Mouse (Mus musculus): ENCODE data around the gene Txnip. TPM values are rescaled to one million over a fixed set of nuclear protein-coding genes. Genes with fewer than 3 reads are reported as not detected.

Txnip gene
- total RNA-seq, 2 experiments from 2014 or later, result 28.1 to 34.8 TPM

Other genes with a start within 250 kb of the Txnip start
- gene BC107364, start 105.7 kb upstream of the Txnip start, total RNA-seq (2021), result not detected
- under 1 TPM; 0.25 to 0.30 TPM for gene Hfe2, start 32.8 kb upstream of the Txnip start, total RNA-seq (2021)
- gene Gm16253, start 19.0 kb downstream of the Txnip start, total RNA-seq (2021), result not detected
- 10 to 100 TPM; 28.7 to 31.6 TPM for gene Polr3gl, start 36.2 kb downstream of the Txnip start, total RNA-seq (2021)
- gene Ankrd34a, start 38.7 kb downstream of the Txnip start, total RNA-seq (2021), result 10 to 100 TPM; 55.7 to 56.8 TPM
- gene Lix1l, start 43.2 kb downstream of the Txnip start, total RNA-seq (2021), result 10 to 100 TPM; 30.9 to 33.0 TPM
- gene Rbm8a, start 72.0 kb downstream of the Txnip start, total RNA-seq (2021), result 10 to 100 TPM; 48.7 to 52.2 TPM
- gene Pex11b, start 77.4 kb downstream of the Txnip start, total RNA-seq (2021), result 10 to 100 TPM; 53.0 to 54.2 TPM
- gene Gm42957, start 77.5 kb downstream of the Txnip start, total RNA-seq (2021), result under 1 TPM; 0.66 to 0.74 TPM
- 1 to 10 TPM; 2.3 to 3.1 TPM for gene Itga10, start 87.6 kb downstream of the Txnip start, total RNA-seq (2021)
- gene Ankrd35, start 112.2 kb downstream of the Txnip start, total RNA-seq (2021), result 1 to 10 TPM; 5.5 to 6.9 TPM
- 10 to 100 TPM; 28.9 to 31.5 TPM for gene Pias3, start 138.4 kb downstream of the Txnip start, total RNA-seq (2021)
- 10 to 100 TPM; 11.4 to 17.9 TPM for gene Nudt17, start 150.6 kb downstream of the Txnip start, total RNA-seq (2021)
- 10 to 100 TPM; 20.7 to 22.5 TPM for gene Polr3c, start 169.7 kb downstream of the Txnip start, total RNA-seq (2021)
- 10 to 100 TPM; 61.6 to 62.0 TPM for gene Rnf115, start 169.7 kb downstream of the Txnip start, total RNA-seq (2021)